Mouse (Mus musculus): ENCODE results near the gene Mrps9.
"Not testable (repeated sequence)": the region's sequence is repeated elsewhere in the genome, so short reads cannot be mapped to it uniquely, and the experiment has no call there.

Gene Mrps9

GRCm38 (mm10) chr1:42867188-42867587 is 16.2 kb downstream of the Mrps9 start:
- H3K4me3 ChIP-seq (replicated peaks; ENCODE audit: low read length): no peak overlapping the region
- H3K36me3 ChIP-seq (ENCODE audit: insufficient read depth, low read length): peaks cover 36% of the 10 kb centered on the region
- H3K9me3 ChIP-seq (ENCODE audit: low read length): no peaks in the 10 kb centered on the region
- H3K4me1 ChIP-seq (replicated peaks; ENCODE audit: low read depth, low read length): peaks cover 16% of the 10 kb centered on the region
- no peaks in the 10 kb centered on the region for H3K27me3 ChIP-seq (ENCODE audit: insufficient read depth, low read length)
- TF ChIP-seq CTCF (conservative IDR thresholded peaks at IDR 0.05; ENCODE audit: low read length) (no peak), POU5F1 (IDR thresholded peaks at IDR 0.05; ENCODE audit: borderline replicate concordance, low read length) (no peak), NANOG (IDR thresholded peaks at IDR 0.05; ENCODE audit: borderline replicate concordance, low read length) (no peak)

DNA sequence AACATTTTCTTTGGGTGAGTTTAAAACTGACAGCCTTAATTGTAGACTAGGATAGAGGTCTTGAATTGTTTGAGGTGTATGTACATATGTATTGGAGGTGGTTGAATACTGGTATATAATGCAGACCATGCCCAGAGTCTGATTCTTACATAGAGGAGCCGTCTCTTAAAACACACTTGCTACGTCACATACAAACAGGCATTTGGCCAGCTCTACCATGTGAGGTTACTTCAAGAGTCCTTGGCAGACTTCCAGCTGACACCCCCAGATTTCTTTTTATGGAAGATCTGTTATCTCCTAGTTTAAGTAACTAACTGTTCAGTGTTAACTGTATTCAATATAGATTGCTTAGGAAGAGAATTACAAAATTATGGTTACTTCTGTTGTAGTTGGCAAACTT is 23.1 kb downstream of the Mrps9 start:
- no peak overlapping the region for H3K4me3 ChIP-seq (replicated peaks; ENCODE audit: low read length)
- no peak for TF ChIP-seq POU5F1 (IDR thresholded peaks at IDR 0.05; ENCODE audit: borderline replicate concordance, low read length)
- TF ChIP-seq CTCF (conservative IDR thresholded peaks at IDR 0.05; ENCODE audit: low read length): no peak
- no peak for TF ChIP-seq NANOG (IDR thresholded peaks at IDR 0.05; ENCODE audit: borderline replicate concordance, low read length)
- no peaks in the 10 kb centered on the region for H3K9me3 ChIP-seq (ENCODE audit: low read length)
- H3K4me1 ChIP-seq (replicated peaks; ENCODE audit: low read depth, low read length): peaks cover 20% of the 10 kb centered on the region
- no peaks in the 10 kb centered on the region for H3K27me3 ChIP-seq (ENCODE audit: insufficient read depth, low read length)
- H3K36me3 ChIP-seq (ENCODE audit: insufficient read depth, low read length): peaks cover 34% of the 10 kb centered on the region

GRCm38 (mm10) chr1:42875271-42875670 is 24.2 kb downstream of the Mrps9 start:
- no peaks in the 10 kb centered on the region for H3K9me3 ChIP-seq (ENCODE audit: low read length)
- peaks cover 43% of the 10 kb centered on the region for H3K36me3 ChIP-seq (ENCODE audit: insufficient read depth, low read length)
- peaks cover 20% of the 10 kb centered on the region for H3K4me1 ChIP-seq (replicated peaks; ENCODE audit: low read depth, low read length)
- H3K27me3 ChIP-seq (ENCODE audit: insufficient read depth, low read length): no peaks in the 10 kb centered on the region
- no peak overlapping the region for H3K4me3 ChIP-seq (replicated peaks; ENCODE audit: low read length)
- no peak for TF ChIP-seq NANOG (IDR thresholded peaks at IDR 0.05; ENCODE audit: borderline replicate concordance, low read length)
- no peak for TF ChIP-seq POU5F1 (IDR thresholded peaks at IDR 0.05; ENCODE audit: borderline replicate concordance, low read length)
- TF ChIP-seq CTCF (conservative IDR thresholded peaks at IDR 0.05; ENCODE audit: low read length): no peak

- Histone ChIP-seq H3K4me3 (replicated peaks; ENCODE audit: low read length) (no peak overlapping the region), H3K36me3 (ENCODE audit: insufficient read depth, low read length) (peaks cover 44% of the 10 kb centered on the region), H3K4me1 (replicated peaks; ENCODE audit: low read depth, low read length) (peaks cover 20% of the 10 kb centered on the region), H3K27me3 (ENCODE audit: insufficient read depth, low read length) (no peaks in the 10 kb centered on the region), H3K9me3 (ENCODE audit: low read length) (no peaks in the 10 kb centered on the region)
- TF ChIP-seq POU5F1 (IDR thresholded peaks at IDR 0.05; ENCODE audit: borderline replicate concordance, low read length) (no peak), CTCF (conservative IDR thresholded peaks at IDR 0.05; ENCODE audit: low read length) (no peak)
Measured at GRCm38 (mm10) chr1:42876463-42877093, 25.5 kb downstream of the Mrps9 start.

DNA sequence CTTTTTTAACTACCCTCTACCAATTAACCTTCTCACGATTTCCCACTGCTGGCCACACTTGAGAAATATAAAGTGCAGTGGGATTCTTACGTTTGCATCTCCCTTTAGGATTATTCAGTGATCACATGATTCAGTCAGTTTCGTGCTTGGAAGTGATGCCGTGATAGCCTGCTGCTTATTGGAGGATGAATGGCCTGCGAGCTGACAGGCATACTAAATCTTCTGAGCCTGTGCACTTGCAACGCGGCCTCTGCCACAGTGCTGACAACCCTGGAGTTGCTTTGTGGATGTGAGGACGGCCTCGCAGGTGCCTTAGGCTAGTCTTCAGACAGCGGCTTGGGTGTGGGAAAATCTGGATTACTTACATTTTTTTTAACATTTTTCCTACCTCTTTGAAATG is 26.2 kb downstream of the Mrps9 start:
- peaks cover 44% of the 10 kb centered on the region for H3K36me3 ChIP-seq (ENCODE audit: insufficient read depth, low read length)
- peaks cover 20% of the 10 kb centered on the region for H3K4me1 ChIP-seq (replicated peaks; ENCODE audit: low read depth, low read length)
- no peak overlapping the region for H3K4me3 ChIP-seq (replicated peaks; ENCODE audit: low read length)
- TF ChIP-seq NANOG (IDR thresholded peaks at IDR 0.05; ENCODE audit: borderline replicate concordance, low read length): no peak
- TF ChIP-seq CTCF (conservative IDR thresholded peaks at IDR 0.05; ENCODE audit: low read length): no peak
- H3K9me3 ChIP-seq (ENCODE audit: low read length): no peaks in the 10 kb centered on the region
- H3K27me3 ChIP-seq (ENCODE audit: insufficient read depth, low read length): no peaks in the 10 kb centered on the region

GRCm38 (mm10) chr1:42878851-42879250 is 27.8 kb downstream of the Mrps9 start:
- Histone ChIP-seq H3K4me3 (replicated peaks; ENCODE audit: low read length) (no peak overlapping the region), H3K27me3 (ENCODE audit: insufficient read depth, low read length) (no peaks in the 10 kb centered on the region), H3K36me3 (ENCODE audit: insufficient read depth, low read length) (peaks cover 38% of the 10 kb centered on the region), H3K4me1 (replicated peaks; ENCODE audit: low read depth, low read length) (peaks cover 20% of the 10 kb centered on the region), H3K9me3 (ENCODE audit: low read length) (no peaks in the 10 kb centered on the region)
- no peak for TF ChIP-seq CTCF (conservative IDR thresholded peaks at IDR 0.05; ENCODE audit: low read length)
- no peak for TF ChIP-seq NANOG (IDR thresholded peaks at IDR 0.05; ENCODE audit: borderline replicate concordance, low read length)
- TF ChIP-seq POU5F1 (IDR thresholded peaks at IDR 0.05; ENCODE audit: borderline replicate concordance, low read length): no peak

DNA sequence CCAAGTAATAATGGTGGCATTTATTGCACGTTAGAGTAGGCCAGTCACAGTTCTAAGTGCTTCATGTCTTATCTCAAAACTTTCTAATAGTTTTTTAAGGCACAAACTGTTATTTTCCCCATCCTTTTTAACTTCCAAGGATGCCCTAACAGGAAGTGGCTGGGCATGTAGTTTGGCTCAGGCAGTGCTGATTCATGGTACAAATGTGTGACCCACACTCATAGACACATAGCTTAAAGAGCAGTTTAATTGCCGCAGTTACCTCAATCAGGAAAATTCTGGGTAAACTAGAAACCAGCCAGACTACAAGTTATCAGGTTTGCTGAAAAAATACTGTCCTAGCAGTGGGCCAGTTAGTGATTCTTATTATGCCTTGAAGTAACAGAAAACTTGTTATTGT is 31.2 kb downstream of the Mrps9 start:
- H3K4me3 ChIP-seq (replicated peaks; ENCODE audit: low read length): no peak overlapping the region
- peaks cover 42% of the 10 kb centered on the region for H3K36me3 ChIP-seq (ENCODE audit: insufficient read depth, low read length)
- H3K27me3 ChIP-seq (ENCODE audit: insufficient read depth, low read length): no peaks in the 10 kb centered on the region
- H3K9me3 ChIP-seq (ENCODE audit: low read length): no peaks in the 10 kb centered on the region
- H3K4me1 ChIP-seq (replicated peaks; ENCODE audit: low read depth, low read length): peaks cover 13% of the 10 kb centered on the region
- TF ChIP-seq POU5F1 (IDR thresholded peaks at IDR 0.05; ENCODE audit: borderline replicate concordance, low read length) (no peak), CTCF (conservative IDR thresholded peaks at IDR 0.05; ENCODE audit: low read length) (no peak), NANOG (IDR thresholded peaks at IDR 0.05; ENCODE audit: borderline replicate concordance, low read length) (no peak)

- not testable (repeated sequence) for H3K27me3 ChIP-seq (ENCODE audit: insufficient read depth, low read length); H3K4me3 ChIP-seq (replicated peaks; ENCODE audit: low read length); H3K9me3 ChIP-seq (ENCODE audit: low read length)
- Histone ChIP-seq H3K4me1 (replicated peaks; ENCODE audit: low read depth, low read length) (peaks cover 14% of the 10 kb centered on the region), H3K36me3 (ENCODE audit: insufficient read depth, low read length) (peaks cover 38% of the 10 kb centered on the region)
Measured at GRCm38 (mm10) chr1:42883418-42883817, 32.4 kb downstream of the Mrps9 start.

- TF ChIP-seq NANOG (IDR thresholded peaks at IDR 0.05; ENCODE audit: borderline replicate concordance, low read length): no peak
- no peak for TF ChIP-seq CTCF (conservative IDR thresholded peaks at IDR 0.05; ENCODE audit: low read length)
- no peak for TF ChIP-seq POU5F1 (IDR thresholded peaks at IDR 0.05; ENCODE audit: borderline replicate concordance, low read length)
- H3K4me3 ChIP-seq (replicated peaks; ENCODE audit: low read length): no peak overlapping the region
- no peaks in the 10 kb centered on the region for H3K27me3 ChIP-seq (ENCODE audit: insufficient read depth, low read length)
Measured at GRCm38 (mm10) chr1:42887835-42888234, 36.8 kb downstream of the Mrps9 start.

More at GRCm38 (mm10) chr1:42887835-42888234, 36.8 kb downstream of the Mrps9 start:
- peaks cover 44% of the 10 kb centered on the region for H3K4me1 ChIP-seq (replicated peaks; ENCODE audit: low read depth, low read length)
- peaks cover 49% of the 10 kb centered on the region for H3K36me3 ChIP-seq (ENCODE audit: insufficient read depth, low read length)
- no peaks in the 10 kb centered on the region for H3K9me3 ChIP-seq (ENCODE audit: low read length)

Measured in E14TG2a.4 (cell line).